Mouse (Mus musculus) cerebellum, adult 2 months (tissue): ENCODE measurements around the gene Ccdc152. TPM values are rescaled to one million over a fixed set of nuclear protein-coding genes. Genes with fewer than 3 reads are reported as not detected.

Experiments
- DNase-seq, 2 experiments: peaks; one replicate each; pipeline ENCODE4 v3.0.0; 2021
- H3K27ac ChIP-seq: fragments of 200-500 bp; 2 replicates; pipeline ENCODE4 v1.5.1; 2012; ENCODE audit warnings: low read length, control low read depth, inconsistent platforms; ENCODE audit not compliant: insufficient read depth
- H3K27me3 ChIP-seq: fragments of 200-500 bp; 2 replicates; pipeline ENCODE4 v1.6.1; 2012; ENCODE audit warnings: inconsistent platforms, mild to moderate bottlenecking, low read length, moderate library complexity; ENCODE audit not compliant: control insufficient read depth, insufficient read depth
- H3K4me1 ChIP-seq: fragments of 200-500 bp; 2 replicates; pipeline ENCODE4 v1.6.1; 2011; ENCODE audit warnings: low read length; ENCODE audit not compliant: control insufficient read depth, insufficient read depth
- H3K4me3 ChIP-seq: fragments of 200-500 bp; replicated peaks from 2 replicates; pipeline ENCODE3; 2011; ENCODE audit warnings: mild to moderate bottlenecking, low read depth, low read length, control low read depth; ENCODE audit not compliant: insufficient read depth
- CTCF ChIP-seq: fragments of 200-500 bp; IDR thresholded peaks from 2 replicates; pipeline ENCODE4 v1.5.1; 2011; ENCODE audit warnings: low read depth, mild to moderate bottlenecking, control low read depth, low read length, moderate library complexity, borderline replicate concordance; ENCODE audit not compliant: insufficient read depth
- POLR2A ChIP-seq: fragments of 200-500 bp; IDR thresholded peaks from 2 replicates; pipeline ENCODE4 v1.6.1; 2011; ENCODE audit warnings: low read length, control low read depth, borderline replicate concordance; ENCODE audit not compliant: insufficient read depth
- WGBS: fragments of 180-500 bp; shearing (Covaris S2); methylation state at CpG from one replicate; pipeline ENCODE4 v1.1.7; 2018; 5-methylcytosine and 5-hydroxymethylcytosine counted together
- polyA plus RNA-seq: library from polyadenylated mRNA; depleted of rRNA; stranded (reverse); fragments of >200 nt; gene quantifications from 2 replicates; pipeline ENCODE4 v1.2.3, GENCODE M21; 2012

The Ccdc152 gene
- polyA plus RNA-seq, 1 experiment, result 1.3 TPM

- no peaks in the 10 kb centered on the region for H3K4me1 ChIP-seq
- TF ChIP-seq CTCF (no peak), POLR2A (no peak)
- H3K27ac ChIP-seq, result no peak overlapping the region
- DNase-seq, result no peak
- H3K27me3 ChIP-seq, result no peaks in the 10 kb centered on the region
- no peak overlapping the region for H3K4me3 ChIP-seq
These were observed 19.7 kb upstream of the Ccdc152 start for GRCm38 (mm10) chr15:3323041-3323440.

- WGBS, result 68% methylated on average over 9 of the region's 9 CpGs
- no peak for DNase-seq
- no peak overlapping the region for H3K27ac ChIP-seq
- no peaks in the 10 kb centered on the region for H3K4me1 ChIP-seq
- no peak overlapping the region for H3K4me3 ChIP-seq
- no peaks in the 10 kb centered on the region for H3K27me3 ChIP-seq
- TF ChIP-seq CTCF, result no peak
- TF ChIP-seq POLR2A, result no peak
These were observed 16.6 kb upstream of the Ccdc152 start for GRCm38 (mm10) chr15:3319929-3320328.

- WGBS, result 82% methylated on average over 2 of the region's 2 CpGs
- DNase-seq, result no peak
- Histone ChIP-seq H3K27ac (no peak overlapping the region), H3K27me3 (no peaks in the 10 kb centered on the region), H3K4me1 (no peaks in the 10 kb centered on the region), H3K4me3 (no peak overlapping the region)
- TF ChIP-seq CTCF (no peak), POLR2A (no peak)
These were observed 13.3 kb upstream of the Ccdc152 start for GRCm38 (mm10) chr15:3316617-3317016.

GRCm38 (mm10) chr15:3312937-3313336 is 9.6 kb upstream of the Ccdc152 start:
- TF ChIP-seq CTCF, result no peak
- no peak for TF ChIP-seq POLR2A
- Histone ChIP-seq H3K4me3 (no peak overlapping the region), H3K27me3 (no peaks in the 10 kb centered on the region), H3K4me1 (no peaks in the 10 kb centered on the region), H3K27ac (no peak overlapping the region)
- DNase-seq, result no peak

GRCm38 (mm10) chr15:3309856-3310255 is 6.5 kb upstream of the Ccdc152 start:
- WGBS, result 91% methylated on average over 3 of the region's 3 CpGs
- no peak for TF ChIP-seq CTCF
- TF ChIP-seq POLR2A, result no peak
- DNase-seq, result no peak
- Histone ChIP-seq H3K4me1 (no peaks in the 10 kb centered on the region), H3K27ac (no peak overlapping the region), H3K27me3 (no peaks in the 10 kb centered on the region), H3K4me3 (no peak overlapping the region)

- no peaks in the 10 kb centered on the region for H3K4me1 ChIP-seq
- no peaks in the 10 kb centered on the region for H3K27me3 ChIP-seq
- H3K27ac ChIP-seq, result no peak overlapping the region
- 80% methylated on average over 4 of the region's 4 CpGs for WGBS
- TF ChIP-seq CTCF, result no peak
- no peak for TF ChIP-seq POLR2A
- no peak overlapping the region for H3K4me3 ChIP-seq
- no peak for DNase-seq
These were observed 2.8 kb downstream of the Ccdc152 start for GRCm38 (mm10) chr15:3300361-3301100.

- no peak for DNase-seq
- no peak for TF ChIP-seq CTCF
- TF ChIP-seq POLR2A, result no peak
- no peak overlapping the region for H3K27ac ChIP-seq
- H3K4me3 ChIP-seq, result no peak overlapping the region
- H3K4me1 ChIP-seq, result no peaks in the 10 kb centered on the region
- no peaks in the 10 kb centered on the region for H3K27me3 ChIP-seq
- 83% methylated on average over 8 of the region's 8 CpGs for WGBS
These were observed 5.7 kb downstream of the Ccdc152 start for GRCm38 (mm10) chr15:3297615-3298014.

- TF ChIP-seq CTCF (no peak), POLR2A (no peak)
- Histone ChIP-seq H3K27ac (no peak overlapping the region), H3K4me3 (no peak overlapping the region), H3K4me1 (no peaks in the 10 kb centered on the region), H3K27me3 (no peaks in the 10 kb centered on the region)
- no peak for DNase-seq
- 86% methylated on average over 1 of the region's 1 CpGs for WGBS
These were observed 7.3 kb downstream of the Ccdc152 start for GRCm38 (mm10) chr15:3295986-3296385.

- no peak for DNase-seq
- Histone ChIP-seq H3K27ac (no peak overlapping the region), H3K4me3 (no peak overlapping the region), H3K27me3 (no peaks in the 10 kb centered on the region), H3K4me1 (no peaks in the 10 kb centered on the region)
- WGBS, result 46% methylated on average over 1 of the region's 1 CpGs
- no peak for TF ChIP-seq CTCF
- TF ChIP-seq POLR2A, result no peak
These were observed 9.8 kb downstream of the Ccdc152 start for GRCm38 (mm10) chr15:3293477-3293876.
